Mouse (Mus musculus) frontal cortex, adult 2 months (tissue): ENCODE measurements around the gene Rdx. TPM values are rescaled to one million over a fixed set of nuclear protein-coding genes. Genes with fewer than 3 reads are reported as not detected.

Experiments
- DNase-seq, 2 experiments: peaks; one replicate each; pipeline ENCODE4 v3.0.0; 2022; ENCODE audit warnings: low spot score in 1 of 2; ENCODE audit errors: extremely low spot score in 1 of 2
- polyA plus RNA-seq: library from polyadenylated mRNA; depleted of rRNA; stranded (reverse); fragments of >200 nt; gene quantifications from 2 replicates; pipeline ENCODE4 v1.2.3, GENCODE M21; 2012; rRNA removed

Rdx gene
- polyA plus RNA-seq = 44.4 and 47.5 TPM in 2 replicates

DNA sequence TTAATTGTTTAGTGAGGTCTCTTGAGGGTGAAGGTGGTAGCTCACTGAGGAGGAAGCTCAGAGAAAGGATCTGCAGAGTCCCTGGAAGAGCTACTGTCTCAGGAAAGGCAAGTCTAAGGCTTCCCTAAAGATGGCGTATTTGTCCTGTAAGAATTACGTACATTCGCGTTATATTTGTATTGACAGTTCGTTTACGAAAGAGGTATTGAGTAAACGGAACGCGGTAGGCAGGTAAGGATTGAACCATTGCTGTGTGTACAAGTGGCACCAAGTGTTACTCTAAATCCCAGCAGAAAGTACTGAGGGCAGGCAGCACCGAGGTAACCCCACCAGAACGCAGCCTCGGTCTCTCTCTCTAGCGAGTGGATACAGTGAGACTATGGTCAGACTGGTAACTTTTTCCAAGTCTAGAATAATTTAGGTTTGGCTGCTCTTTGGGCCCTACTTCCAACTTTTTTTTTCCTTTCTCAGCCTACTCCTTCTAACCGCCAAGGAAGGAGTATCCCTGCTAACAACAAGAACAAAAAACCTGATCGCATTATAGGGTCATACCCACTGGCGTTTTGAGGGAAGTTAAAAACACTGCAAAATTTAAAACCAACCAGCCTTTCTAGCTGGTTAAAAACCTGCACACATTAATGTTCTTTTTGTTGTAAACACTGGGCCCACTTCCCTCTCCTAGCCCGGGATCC, at the start of gene Rdx:
Rdx (plus strand) TSS at position 45 of the 692 bp plus-strand sequence.
- peak in 1 of 2 experiments; percentile 6 for DNase-seq

GRCm38 (mm10) chr9:52003501-52003900, 43.5 kb upstream of the Rdx start:
- DNase-seq = no peak

- no peak for DNase-seq
Observed at GRCm38 (mm10) chr9:52007341-52007740, 39.6 kb upstream of the Rdx start.

GRCm38 (mm10) chr9:52008511-52008910, 38.5 kb upstream of the Rdx start:
- DNase-seq = no peak

- peak in 1 of 2 experiments; percentile 66 for DNase-seq
Observed at GRCm38 (mm10) chr9:52012311-52012710, 34.7 kb upstream of the Rdx start.

- no peak for DNase-seq
Observed at GRCm38 (mm10) chr9:52012781-52013436, 34.1 kb upstream of the Rdx start.

GRCm38 (mm10) chr9:52013900-52014455, 33.0 kb upstream of the Rdx start:
- DNase-seq = no peak

GRCm38 (mm10) chr9:52017091-52017490, 29.9 kb upstream of the Rdx start:
- no peak for DNase-seq

DNA sequence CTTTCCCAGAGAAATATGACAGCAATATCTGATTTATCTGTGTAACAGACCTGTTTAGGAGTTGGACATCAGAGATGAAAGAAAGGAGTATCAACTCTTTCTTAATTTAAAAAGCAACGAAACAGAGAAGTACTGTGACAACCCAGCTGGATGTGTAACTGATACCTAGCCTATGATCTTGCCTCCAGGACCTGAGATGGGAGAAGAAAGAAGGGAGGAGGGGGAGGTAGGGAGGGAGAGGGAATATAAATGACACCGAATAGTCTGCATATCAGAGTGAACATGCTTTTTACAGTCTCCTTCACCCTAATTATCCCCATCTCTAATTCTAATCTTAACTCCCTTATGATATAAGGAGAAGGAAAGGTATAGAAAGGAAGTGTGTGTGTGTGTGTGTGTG, 29.1 kb upstream of the Rdx start:
- no peak for DNase-seq

DNA sequence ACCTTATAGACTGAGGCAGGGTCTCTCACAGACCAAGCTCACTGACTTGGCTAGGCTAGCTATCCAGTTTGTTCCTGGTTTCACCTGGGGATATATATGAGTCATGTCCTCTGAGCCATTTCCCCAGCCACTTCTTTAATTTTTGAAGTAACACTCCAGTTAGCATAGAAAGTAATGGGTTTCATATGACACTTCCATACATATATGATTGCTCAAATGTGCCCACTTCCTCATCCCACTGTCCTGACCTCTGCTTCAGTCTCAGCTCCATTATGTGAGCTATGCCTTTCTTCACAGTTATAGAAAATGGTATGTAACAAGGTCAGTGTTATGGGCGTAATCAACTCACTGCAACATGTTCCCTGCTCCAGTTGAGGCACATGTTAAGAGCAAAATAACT, 28.5 kb upstream of the Rdx start:
- DNase-seq = no peak

- no peak for DNase-seq
Observed at GRCm38 (mm10) chr9:52027257-52028020, 19.5 kb upstream of the Rdx start.

DNA sequence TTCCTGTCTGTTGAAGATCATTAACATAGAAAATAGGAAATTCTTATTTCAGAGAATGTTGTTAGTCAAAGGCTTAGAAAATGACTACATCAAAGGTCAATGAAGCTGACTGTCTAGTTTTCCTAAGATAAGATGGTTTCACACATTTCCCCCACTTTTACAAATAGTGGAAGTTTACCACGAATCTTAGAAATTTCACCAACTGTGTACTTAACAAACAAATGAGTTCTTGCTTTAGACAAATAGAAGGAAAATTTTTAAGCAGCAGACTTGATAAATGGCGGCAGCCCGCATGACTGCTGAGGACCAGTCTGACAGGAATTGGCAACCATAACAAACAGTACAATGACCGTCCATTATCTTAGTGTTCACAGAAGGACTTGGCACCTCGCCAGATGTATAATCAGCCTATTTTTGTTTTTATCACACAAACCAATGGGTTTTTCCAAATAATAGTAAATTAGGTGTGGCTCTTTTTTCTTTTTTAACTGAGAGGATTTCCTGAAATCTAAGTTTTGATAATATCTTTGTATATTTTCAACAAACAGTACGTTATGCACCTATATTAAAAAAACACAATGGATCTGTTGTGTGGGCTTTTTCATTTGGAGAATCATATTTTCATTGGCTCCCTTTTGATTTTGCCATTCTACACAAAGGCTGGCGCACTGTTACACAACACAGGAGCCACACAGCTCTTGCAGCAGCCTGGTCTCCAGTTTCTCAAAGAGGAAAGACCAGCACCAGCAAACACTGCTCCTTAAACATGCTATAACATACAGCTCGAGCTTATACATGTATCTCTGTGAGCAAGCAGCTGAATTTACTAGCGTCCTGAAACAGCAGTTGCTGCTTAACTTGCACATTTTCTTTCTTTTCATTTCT, 18.2 kb upstream of the Rdx start:
- DNase-seq = no peak

GRCm38 (mm10) chr9:52031501-52031900, 15.5 kb upstream of the Rdx start:
- DNase-seq = no peak

- DNase-seq = no peak
Observed at GRCm38 (mm10) chr9:52037493-52037892, 9.5 kb upstream of the Rdx start.

- no peak for DNase-seq
Observed at GRCm38 (mm10) chr9:52041657-52042056, 5.3 kb upstream of the Rdx start.

DNA sequence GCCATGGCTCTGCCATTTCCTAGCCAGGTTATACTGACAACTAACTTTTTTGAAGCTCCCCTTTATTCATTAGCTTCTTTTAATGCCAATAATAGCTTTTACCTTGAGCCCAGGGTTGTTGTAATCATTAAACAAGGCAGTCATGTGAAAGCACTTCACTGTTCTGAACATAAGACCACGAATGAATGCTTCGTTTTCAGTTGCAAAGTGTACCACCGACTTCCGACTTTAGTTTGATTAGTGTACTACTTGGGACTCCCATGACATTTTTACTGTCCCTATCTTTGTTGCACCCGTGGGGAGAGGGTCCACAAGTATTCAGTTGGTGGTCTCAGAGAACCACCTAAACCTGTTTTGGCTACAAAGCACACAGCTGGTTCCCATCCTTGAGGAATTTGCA, 287 bp upstream of the Rdx start:
- no peak for DNase-seq

- DNase-seq = peak; percentile 10 to 72
Observed at GRCm38 (mm10) chr9:52047821-52048649, 1.1 kb downstream of the Rdx start.

GRCm38 (mm10) chr9:52048650-52049081, 1.7 kb downstream of the Rdx start:
- peak in 1 of 2 experiments; percentile 36 for DNase-seq

- DNase-seq = no peak
Observed at GRCm38 (mm10) chr9:52049605-52050004, 2.6 kb downstream of the Rdx start.
